Mouse (Mus musculus) C2C12 (cell line): ENCODE data around the gene Nyx. TPM values are rescaled to one million over a fixed set of nuclear protein-coding genes. Genes with fewer than 3 reads are reported as not detected.

Source experiments
- H3K27me3 ChIP-seq: one replicate; pipeline ENCODE4 v1.6.1; 2011; ENCODE audit not compliant: control insufficient read depth, insufficient read depth, insufficient read length
- H3K36me3 ChIP-seq: one replicate; pipeline ENCODE4 v1.6.1; 2011; ENCODE audit not compliant: control insufficient read depth, insufficient read depth
- H3K4me3 ChIP-seq: one replicate; pipeline ENCODE4 v1.5.1; 2011; ENCODE audit warnings: mild to moderate bottlenecking, control low read depth; ENCODE audit not compliant: poor library complexity, insufficient read depth, severe bottlenecking
- H3K79me2 ChIP-seq: one replicate; pipeline ENCODE4 v1.6.1; 2011; ENCODE audit not compliant: control insufficient read depth, insufficient read depth
- H3K79me3 ChIP-seq: one replicate; pipeline ENCODE4 v1.6.1; 2011; ENCODE audit warnings: low read depth, control low read depth
- H3ac ChIP-seq: one replicate; pipeline ENCODE3; 2011; ENCODE audit warnings: low read depth; ENCODE audit not compliant: control insufficient read depth, insufficient read length
- CEBPB ChIP-seq: IDR thresholded peaks from one replicate; pipeline ENCODE4 v1.6.1; 2011; ENCODE audit warnings: low read depth, mild to moderate bottlenecking, control low read depth, moderate library complexity
- CTCF ChIP-seq: IDR thresholded peaks from one replicate; pipeline ENCODE4 v1.5.1; 2011; ENCODE audit not compliant: control insufficient read depth, insufficient read depth, insufficient read length
- FOSL1 ChIP-seq: IDR thresholded peaks from one replicate; pipeline ENCODE4 v1.8.0; 2011; ENCODE audit warnings: mild to moderate bottlenecking, low read length; ENCODE audit not compliant: poor library complexity, insufficient read depth, severe bottlenecking
- MAX ChIP-seq: IDR thresholded peaks from one replicate; pipeline ENCODE4 v1.6.1; 2011; ENCODE audit warnings: mild to moderate bottlenecking, control low read depth
- MYOD1 ChIP-seq: IDR thresholded peaks from one replicate; pipeline ENCODE4 v1.6.1; 2011; ENCODE audit warnings: low read depth; ENCODE audit not compliant: control insufficient read depth, insufficient read length
- MYOG ChIP-seq: IDR thresholded peaks from one replicate; pipeline ENCODE4 v1.6.1; 2011; ENCODE audit not compliant: control insufficient read depth, insufficient read length; ENCODE audit errors: extremely low read depth
- USF1 ChIP-seq: IDR thresholded peaks from one replicate; pipeline ENCODE4 v1.6.1; 2011; ENCODE audit warnings: low read depth, mild to moderate bottlenecking, control low read depth, moderate library complexity
- polyA plus RNA-seq: library from polyadenylated mRNA; unstranded; fragments of >200 nt; fragmentation: generic; extraction: Trizol; gene quantifications from one replicate; pipeline ENCODE4 v1.2.1, GENCODE M21; 2012; ENCODE audit warnings: missing spikeins

Gene Nyx
- polyA plus RNA-seq, 1 experiment, result 0.01 TPM

DNA sequence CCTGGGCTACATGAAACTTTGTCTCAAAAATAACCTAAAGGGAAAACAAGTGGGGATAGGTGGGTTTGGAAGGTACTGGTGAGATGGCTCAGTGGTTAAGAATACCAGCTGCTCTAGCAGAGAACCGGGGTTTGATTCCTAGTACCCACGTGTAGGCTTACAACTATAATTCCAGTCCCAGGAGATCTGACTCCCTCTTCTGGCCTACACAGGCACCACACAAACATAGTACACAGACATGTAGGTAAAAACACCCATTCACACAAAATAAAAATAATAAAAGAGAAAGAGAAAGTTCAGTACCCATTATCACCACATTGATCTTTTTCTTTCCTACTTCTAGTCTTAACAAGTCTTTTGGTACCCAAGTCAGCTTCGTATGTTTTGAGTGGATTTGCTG is 6.0 kb downstream of the Nyx start:
- Histone ChIP-seq H3K27me3 (no peaks in the 10 kb centered on the region), H3K79me2 (no peaks in the 10 kb centered on the region), H3K79me3 (no peaks in the 10 kb centered on the region)

GRCm38 (mm10) chrX:13472751-13473225 is 6.9 kb downstream of the Nyx start:
- TF ChIP-seq USF1, result no peak
- TF ChIP-seq CTCF, result no peak
- no peak for TF ChIP-seq FOSL1
- TF ChIP-seq MAX, result no peak
- TF ChIP-seq CEBPB, result no peak
- no peak for TF ChIP-seq MYOG
- TF ChIP-seq MYOD1, result no peak
- H3K79me3 ChIP-seq, result no peaks in the 10 kb centered on the region
- H3K79me2 ChIP-seq, result no peaks in the 10 kb centered on the region

More for the DNA sequence above, 6.0 kb downstream of the Nyx start:
- Histone ChIP-seq H3K36me3 (no peaks in the 10 kb centered on the region), H3ac (no peak overlapping the region), H3K4me3 (no peak overlapping the region)
- TF ChIP-seq MYOG (no peak), MAX (no peak), MYOD1 (no peak), USF1 (no peak), FOSL1 (no peak), CEBPB (no peak), CTCF (no peak)

GRCm38 (mm10) chrX:13475382-13475781 is 9.5 kb downstream of the Nyx start:
- Histone ChIP-seq H3ac (no peak overlapping the region), H3K36me3 (no peaks in the 10 kb centered on the region), H3K79me3 (no peaks in the 10 kb centered on the region), H3K4me3 (no peak overlapping the region), H3K27me3 (no peaks in the 10 kb centered on the region), H3K79me2 (no peaks in the 10 kb centered on the region)
- TF ChIP-seq USF1, result no peak

More at GRCm38 (mm10) chrX:13472751-13473225, 6.9 kb downstream of the Nyx start:
- Histone ChIP-seq H3K4me3 (no peak overlapping the region), H3ac (no peak overlapping the region), H3K27me3 (no peaks in the 10 kb centered on the region), H3K36me3 (no peaks in the 10 kb centered on the region)

- Histone ChIP-seq H3K36me3 (no peaks in the 10 kb centered on the region), H3ac (no peak overlapping the region), H3K79me3 (no peaks in the 10 kb centered on the region), H3K79me2 (no peaks in the 10 kb centered on the region), H3K27me3 (no peaks in the 10 kb centered on the region), H3K4me3 (no peak overlapping the region)
- TF ChIP-seq MAX (no peak), FOSL1 (no peak), MYOD1 (no peak), MYOG (no peak), CTCF (no peak), CEBPB (no peak), USF1 (no peak)
Observed at GRCm38 (mm10) chrX:13477596-13477995, 11.7 kb downstream of the Nyx start.

DNA sequence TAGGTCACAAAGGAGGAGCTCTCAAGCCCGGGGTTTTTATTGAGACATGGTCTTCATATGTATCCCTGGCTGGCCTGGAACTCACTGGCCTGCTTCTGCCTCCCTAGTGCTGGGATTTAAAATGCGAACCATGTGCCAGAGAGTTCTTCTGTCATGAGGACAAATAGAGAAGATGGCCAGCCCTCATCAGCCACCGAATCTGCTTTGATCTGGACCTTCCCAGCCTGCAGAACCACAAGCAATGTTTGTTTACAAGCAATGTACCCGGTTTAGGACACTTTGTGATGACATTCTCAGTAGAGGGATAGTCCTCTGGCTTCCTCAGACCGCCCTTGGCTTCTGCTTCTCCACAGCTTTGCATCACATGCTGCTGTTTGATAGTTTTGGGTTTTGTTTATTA is 12.4 kb downstream of the Nyx start:
- Histone ChIP-seq H3K79me2 (no peaks in the 10 kb centered on the region), H3K36me3 (no peaks in the 10 kb centered on the region), H3K4me3 (no peak overlapping the region), H3K27me3 (no peaks in the 10 kb centered on the region), H3K79me3 (no peaks in the 10 kb centered on the region), H3ac (no peak overlapping the region)
- TF ChIP-seq CEBPB (no peak), MYOD1 (no peak), MYOG (no peak), CTCF (no peak), USF1 (no peak)

DNA sequence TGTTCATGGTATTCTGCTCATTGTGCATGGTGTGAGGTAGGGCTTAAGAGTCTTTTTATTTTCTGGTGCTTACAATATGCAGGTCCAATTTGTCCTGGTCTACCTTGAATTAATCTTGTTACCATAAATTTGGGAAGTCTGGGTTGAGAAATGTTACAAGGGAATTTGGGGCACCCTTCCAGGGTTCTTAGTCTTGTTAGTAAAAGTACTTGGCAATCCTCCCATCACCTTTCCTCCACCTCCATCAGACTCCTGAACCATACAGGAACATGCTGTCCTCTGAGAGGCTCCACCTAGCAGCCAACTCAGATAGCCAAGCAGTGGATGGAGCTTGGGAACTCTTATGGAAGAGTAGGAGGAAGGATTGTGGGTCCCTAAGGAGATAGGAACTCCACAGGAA is 13.7 kb downstream of the Nyx start:
- no peaks in the 10 kb centered on the region for H3K27me3 ChIP-seq

More for the DNA sequence above, 13.7 kb downstream of the Nyx start:
- Histone ChIP-seq H3K4me3 (no peak overlapping the region), H3ac (no peak overlapping the region), H3K79me3 (no peaks in the 10 kb centered on the region), H3K79me2 (no peaks in the 10 kb centered on the region), H3K36me3 (no peaks in the 10 kb centered on the region)
- TF ChIP-seq FOSL1 (no peak), CTCF (no peak), MYOG (no peak), MYOD1 (no peak), MAX (no peak), USF1 (no peak), CEBPB (no peak)
